Mouse (Mus musculus) retina, postnatal 7 days (tissue): ENCODE measurements around the gene Methig1.
"Not testable (repeated sequence)": the region's sequence is repeated elsewhere in the genome, so short reads cannot be mapped to it uniquely, and the experiment has no call there.

Experiments
- DNase-seq: peaks from one replicate; pipeline ENCODE4 v3.0.0-alpha.2; 2012; ENCODE audit warnings: low read depth, low spot score

Gene Methig1

DNA sequence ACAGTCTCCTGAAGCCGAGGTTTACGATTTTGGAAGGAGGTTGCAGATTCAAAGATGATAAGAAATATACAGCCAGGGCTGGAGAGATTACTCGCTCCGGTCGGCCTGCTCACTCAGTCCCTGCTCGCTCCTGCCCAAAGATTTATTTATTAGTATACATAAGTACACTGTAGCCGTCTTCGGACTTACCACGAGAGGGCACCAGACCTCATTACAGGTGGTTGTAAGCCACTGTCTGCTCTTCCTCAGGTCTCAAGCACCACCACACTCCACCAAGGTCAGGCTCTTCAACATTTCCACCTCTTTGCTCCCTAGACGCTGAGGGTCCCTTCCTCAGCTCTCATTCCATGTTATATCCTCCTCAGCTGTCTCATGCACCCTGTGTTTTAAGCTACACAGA is 15.1 kb upstream of the Methig1 start:
- DNase-seq = not testable (repeated sequence)

DNA sequence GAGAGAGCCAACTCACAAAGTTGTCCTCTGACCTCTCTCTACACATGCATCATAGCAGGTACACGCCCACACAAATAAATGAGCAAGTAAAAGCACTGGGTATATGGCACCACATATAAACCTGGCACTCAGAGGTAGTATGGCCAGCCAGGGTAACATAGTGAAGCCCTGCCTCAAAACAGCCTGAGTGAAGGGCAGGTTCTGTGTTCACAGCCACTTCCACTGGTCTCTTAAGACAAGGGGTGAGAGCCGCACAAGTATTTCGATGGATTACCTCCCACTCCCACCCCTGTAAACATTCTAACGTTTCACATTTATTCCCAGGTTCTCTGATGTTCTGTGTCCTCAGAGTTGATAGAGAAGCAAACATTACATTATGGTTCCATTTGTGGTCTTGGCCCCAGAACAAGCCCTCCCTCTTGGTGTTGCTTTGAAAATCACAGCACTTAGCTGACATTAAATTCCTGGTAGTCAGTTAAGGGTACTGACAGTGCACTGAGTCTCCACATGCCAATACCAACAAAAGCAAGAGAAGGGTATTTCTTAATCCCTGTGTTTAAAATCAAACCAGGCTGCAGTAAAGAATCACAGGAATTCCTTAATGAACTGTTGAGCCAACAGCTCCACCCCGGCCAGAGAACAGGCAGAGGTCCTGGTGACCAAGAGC is 11.5 kb upstream of the Methig1 start:
- DNase-seq = not testable (repeated sequence)

DNA sequence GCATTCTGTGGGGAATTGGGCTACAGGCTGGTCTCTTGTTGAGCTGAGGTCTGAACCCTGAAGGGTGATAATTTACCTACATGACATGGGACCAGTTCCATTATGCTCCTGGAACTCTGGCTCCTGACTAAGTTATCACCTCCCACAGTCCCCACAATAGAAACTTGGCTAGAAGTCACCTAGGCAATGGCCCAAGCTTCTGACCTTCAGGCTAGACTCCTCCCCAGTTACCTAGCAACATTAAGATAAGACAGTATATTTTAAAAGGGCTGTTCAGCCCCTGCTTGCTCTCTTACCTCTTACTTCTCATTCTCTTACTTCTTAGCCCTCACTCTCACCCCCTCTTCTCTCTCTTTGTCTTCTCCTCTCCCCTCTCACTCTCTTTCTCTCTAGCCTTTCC is 7.5 kb upstream of the Methig1 start:
- no peak for DNase-seq

DNA sequence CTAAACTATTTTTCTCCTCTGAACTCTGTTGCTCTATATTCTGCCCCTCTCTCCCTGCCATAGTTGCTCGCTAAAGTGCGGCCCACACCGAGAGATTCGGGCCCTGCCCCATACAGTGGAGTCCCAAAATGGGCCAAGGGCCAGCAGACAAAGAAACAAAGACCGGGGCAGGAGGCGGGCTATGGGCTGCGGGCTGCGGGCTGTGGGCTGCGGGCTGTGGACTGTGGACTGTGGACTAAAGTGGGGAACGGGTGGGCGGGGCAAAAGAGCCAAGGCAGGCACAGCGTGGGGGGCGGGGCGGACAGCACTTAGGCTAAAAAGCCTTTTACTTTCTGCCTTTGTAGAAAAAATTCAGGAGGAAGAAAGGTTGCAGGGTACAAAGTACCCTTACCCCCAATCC is 6.2 kb upstream of the Methig1 start:
- DNase-seq = no peak

DNA sequence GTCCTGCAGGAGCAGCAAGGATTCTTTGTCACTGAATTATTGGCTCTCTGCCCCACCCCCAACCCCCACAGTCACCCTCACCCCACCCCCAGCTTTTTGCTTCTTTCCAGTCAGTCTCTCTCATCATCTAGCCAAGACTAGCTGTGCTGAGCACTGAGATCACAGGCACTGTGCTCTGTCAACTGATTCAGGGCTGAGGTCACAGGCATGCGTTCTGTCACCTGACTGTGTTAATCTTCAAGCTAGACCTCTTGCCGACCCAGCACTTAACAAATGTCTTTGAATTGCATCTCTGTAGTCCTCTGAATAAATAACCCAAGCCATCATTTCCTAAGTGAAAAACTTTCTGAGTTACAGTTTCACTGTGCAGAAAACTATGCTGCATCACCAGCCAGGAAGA is 3.5 kb upstream of the Methig1 start:
- no peak for DNase-seq

DNA sequence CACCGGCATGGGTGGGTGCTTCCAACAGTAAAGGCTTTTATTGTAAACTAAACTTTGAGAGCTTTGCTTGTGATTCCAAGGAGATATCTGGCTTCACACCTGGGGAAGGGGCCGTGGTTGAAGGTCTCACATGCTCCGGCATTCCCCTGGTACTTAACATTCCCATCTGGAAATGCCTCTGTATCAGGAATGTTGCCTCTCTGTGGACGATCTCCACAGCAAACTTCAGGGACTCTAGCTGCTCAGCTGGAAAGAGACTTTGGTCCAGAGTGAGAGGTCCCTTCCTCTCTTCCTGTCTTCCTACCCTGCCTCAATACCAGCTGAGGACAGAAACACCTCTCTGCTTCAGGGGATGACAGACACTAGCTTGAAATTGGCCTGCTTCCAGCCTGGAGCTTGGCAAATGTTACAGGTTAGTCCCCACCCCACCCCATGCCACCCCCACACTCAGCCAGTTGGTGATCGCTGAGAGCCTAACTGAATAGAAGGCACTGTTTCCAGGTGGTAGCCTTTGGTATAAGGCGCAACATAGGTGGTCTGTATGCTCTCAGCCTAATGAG is 1.4 kb upstream of the Methig1 start:
- no peak for DNase-seq

DNA sequence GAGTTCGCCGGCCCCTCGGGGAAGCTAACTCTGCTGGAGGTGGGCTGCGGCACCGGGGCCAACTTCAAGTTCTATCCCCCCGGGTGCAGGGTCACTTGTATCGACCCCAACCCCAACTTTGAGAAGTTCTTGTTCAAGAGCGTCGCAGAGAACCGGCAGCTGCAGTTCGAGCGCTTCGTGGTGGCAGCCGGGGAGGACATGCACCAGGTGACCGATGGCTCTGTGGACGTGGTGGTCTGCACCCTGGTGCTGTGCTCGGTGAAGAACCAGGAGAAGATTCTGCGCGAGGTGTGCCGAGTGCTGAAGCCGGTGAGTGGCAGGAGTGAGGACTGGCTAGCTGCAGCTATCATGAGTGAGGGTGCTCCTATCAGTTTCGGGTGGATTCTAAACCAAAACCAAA is 450 bp downstream of the Methig1 start:
- not testable (repeated sequence) for DNase-seq

DNA sequence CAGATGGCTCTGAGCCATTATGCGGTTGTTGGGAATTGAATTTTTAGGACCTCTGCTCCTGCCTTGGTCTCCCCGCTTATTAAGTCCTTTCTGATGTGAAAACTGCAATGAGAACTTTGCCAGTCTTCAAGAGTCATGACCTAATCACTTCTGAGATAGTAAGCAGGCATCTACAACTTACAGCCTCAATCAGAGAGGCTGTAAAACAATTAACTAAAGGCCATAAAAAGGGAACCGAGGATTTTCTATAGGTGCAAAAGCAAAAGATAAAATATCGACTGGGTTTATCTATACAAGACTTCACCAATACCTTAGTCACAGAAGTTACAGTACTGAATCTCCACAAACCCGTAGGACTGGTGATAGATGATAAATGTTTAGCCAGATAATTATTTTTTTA is 2.9 kb downstream of the Methig1 start:
- DNase-seq = no peak

DNA sequence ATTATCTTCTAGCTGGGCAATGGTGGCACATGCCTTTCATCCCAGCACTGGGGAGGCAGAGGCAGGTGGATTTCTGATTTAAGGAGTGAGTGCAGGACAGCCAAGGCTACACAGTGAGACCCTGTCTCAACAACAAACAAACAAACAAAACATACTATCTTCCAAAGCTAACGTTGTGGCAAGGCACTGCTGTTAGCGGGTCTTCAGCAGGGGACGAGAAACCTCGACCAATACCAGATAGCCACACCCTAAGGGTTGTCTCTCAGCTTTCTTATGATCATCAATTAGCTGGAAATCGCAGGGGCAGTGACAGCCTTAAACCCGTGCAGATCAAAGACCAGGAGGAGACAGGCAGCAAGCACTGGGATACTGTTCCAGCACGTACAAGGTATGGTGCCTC is 11.3 kb downstream of the Methig1 start, which contains the start of gene Higd1c:
TSS of gene Higd1c (plus strand) at position 301 of the 400 bp plus-strand sequence.
- DNase-seq = no peak

DNA sequence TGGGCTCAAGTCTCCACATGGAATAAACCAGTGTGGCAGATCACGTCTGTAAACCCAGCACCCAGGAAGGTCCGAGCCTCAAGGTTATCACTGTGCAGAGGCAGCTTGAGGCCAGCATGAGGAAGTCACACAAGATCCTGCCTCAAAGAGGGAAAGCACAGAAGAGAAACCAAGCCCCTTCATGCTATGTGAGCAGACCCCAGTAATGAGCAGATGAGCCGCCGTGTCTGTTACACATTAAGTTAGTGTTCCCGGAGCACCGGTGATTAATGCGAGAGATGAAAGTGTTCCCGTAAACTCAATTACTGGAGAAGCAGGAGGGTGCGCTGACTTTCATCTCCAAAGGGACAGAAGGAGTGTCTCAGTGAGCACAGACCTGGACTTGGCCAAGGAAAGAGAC is 13.0 kb downstream of the Methig1 start:
- DNase-seq = not testable (repeated sequence)

DNA sequence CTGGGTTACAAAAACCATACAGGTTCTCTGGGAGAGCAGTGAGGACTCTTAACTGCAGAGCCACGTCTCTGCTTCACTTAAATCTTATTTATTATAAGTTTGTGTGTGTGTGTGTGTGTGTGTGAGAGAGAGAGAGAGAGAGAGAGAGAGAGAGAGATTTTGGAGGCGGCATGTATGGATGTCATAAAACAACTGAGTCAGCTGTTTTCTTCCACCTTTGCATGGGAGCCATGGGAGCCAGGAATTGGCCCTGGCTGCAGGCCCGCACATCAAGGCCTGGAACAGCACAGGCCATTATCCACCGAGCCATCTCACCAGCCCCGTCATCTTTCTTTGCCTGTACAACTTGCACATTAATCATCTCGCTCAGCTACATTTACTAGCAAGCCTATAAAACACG is 14.2 kb downstream of the Methig1 start:
- DNase-seq = no peak

DNA sequence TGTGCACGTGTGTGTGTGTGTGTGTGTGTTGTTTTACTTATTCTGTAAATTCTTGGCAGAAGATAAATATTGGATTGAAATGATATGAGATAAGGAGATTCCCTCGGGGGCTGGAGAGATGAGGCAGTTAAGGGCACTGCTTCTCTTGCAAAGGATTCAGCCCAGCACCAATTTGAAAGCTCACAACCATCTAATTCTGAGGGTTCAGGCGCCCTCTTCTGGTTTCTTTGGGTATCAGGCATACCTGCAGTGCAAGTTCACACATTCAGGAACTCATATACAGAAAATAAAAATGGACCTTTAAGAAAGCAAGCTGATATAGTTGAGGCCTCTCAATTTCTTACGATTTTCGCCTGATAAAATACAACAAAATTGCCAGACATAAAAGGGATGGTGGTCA is 22.1 kb downstream of the Methig1 start:
- peak; percentile 45 for DNase-seq

DNA sequence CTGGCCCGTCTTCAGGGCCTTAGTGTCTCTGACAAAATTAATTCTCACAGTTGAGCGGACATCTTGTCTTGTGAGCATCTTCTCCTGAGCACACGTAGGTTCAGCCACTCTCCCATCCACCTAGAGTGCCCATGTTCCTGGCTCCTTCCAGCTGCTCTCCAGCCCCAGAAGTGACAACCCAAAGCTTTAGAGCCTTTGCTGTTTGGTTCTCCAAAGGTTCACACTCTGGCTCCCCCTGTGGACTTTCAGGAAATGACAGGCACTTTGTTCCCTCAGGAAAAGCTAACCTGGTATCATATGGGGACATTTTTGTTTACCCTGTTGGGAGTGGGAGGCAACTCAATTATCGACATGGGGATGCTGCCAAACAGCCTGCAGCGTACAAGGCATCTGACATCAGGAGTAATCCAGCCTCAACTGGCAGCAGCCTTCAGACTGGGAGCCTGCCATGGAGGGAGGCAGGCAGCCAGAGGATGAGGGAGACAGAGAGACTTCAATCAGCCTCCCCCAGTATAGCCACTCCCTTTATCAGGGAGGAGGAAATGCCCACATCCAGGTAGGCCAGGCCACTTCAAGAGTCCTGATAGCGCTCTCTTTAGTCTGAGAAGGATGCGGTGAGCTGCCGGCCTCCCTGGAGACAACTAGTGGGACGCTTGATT is 25.0 kb downstream of the Methig1 start:
- DNase-seq = not testable (repeated sequence)

DNA sequence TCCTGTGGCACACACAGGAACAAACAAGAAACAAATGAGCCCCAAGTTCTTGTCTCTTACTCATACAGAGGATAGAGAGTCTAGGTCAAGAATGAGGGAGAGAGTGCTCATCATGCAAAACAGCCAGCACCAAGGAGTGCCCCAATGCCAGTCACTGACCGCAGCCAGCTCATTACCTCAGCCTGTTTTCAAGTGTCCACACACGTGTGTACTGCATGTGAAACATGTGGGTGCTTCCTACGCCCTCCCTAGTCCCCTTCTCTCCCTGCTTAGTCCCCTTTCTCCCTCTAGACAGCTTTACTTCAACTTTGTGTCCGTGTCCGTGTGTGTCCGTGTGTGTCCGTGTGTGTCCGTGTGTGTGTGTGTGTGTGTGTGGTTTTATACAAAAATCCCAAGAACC is 26.7 kb downstream of the Methig1 start:
- no peak for DNase-seq

DNA sequence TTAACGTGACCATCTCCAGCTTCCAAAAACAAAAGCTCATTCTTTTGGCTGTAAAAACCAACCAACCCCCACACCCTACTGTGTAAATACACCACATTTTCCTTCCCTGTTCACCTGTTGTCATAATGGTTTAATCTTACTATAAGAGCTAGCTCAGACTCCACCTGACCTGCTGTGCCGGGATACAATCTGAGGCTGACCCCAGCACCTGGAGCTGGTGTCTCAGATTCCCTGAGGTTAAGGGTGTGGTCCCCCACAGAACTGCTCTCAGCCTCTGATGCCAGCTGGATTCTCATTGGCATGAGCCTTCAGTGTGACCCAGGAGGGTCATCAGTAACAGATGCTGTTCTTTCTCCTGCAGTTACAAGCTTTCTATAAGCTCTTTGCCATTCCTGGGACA is 27.2 kb downstream of the Methig1 start:
- no peak for DNase-seq

DNA sequence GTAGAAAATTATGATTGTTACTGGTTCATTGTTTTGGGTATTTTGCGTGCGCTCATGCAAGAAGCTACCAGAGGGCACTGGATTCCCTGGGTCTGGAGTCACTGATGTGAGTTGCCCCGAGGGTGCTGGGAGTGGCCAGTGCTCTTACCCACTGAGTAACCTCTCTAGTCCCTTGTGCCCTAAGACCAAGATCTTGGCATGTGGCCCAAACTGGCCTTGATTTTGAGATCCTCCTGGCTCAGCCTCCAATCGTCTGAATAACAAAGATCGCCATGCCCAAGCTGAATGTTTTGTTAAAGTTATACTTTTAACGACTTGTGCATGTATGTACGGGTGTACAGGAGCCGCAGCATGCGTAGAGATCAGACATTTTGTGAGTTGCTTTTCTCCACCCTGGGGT is 32.8 kb downstream of the Methig1 start:
- no peak for DNase-seq

DNA sequence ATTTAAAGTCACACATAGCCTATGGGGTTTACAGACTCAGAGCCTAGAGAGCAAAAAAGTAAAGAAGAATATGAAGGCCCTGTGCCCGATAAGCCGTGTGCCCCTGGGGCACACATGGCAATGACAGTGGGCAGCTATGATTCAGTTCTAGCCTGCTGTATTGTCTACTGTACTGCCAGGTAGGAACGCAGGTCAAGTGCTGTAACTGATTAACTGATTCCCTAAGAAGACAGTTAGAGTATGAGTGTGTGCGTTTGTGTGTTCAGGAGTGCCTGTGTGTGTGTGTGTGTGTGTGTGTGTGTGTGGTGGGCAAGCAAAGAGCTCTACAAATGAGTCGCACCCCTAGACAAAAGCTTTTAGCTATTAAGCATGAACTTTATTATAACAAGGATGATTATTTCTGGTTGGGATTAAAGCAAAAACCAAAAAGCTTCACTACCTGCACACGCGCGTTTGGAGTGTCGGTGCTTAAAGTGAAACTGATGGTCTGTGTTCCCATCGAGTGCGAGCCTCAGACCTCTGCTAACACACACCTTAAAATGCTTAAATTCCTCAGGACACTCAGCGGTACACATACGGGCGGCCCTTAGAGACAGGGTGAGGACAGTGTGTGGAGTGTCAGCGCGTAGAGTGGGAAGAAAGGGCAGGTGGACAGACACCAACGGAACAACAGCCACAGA is 34.7 kb downstream of the Methig1 start:
- DNase-seq = no peak

DNA sequence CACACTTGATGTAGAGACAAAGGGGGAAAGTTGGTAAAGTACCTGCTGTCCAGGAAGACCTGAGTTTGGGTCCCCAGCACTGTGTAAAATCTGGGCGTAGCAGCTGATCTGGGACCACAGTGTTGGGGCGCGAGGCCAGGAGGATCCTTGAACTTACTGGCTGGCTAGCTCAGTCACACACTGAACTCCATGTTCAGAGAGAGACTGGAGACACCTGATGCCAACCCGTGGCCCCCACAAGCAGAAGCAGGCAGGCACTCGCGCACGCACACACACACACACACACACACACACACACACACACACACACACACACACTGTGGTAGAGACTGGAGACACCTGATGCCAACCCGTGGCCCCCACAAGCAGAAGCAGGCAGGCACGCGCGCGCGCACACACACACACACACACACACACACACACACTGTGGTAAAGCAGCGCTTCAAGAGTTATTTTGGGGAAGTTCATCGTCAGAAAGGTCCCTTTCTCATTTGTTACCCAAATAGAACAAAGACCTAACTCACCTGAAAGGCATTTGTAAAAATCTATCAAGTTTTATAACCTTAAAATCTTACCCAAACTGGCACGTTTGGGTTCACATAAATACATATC is 35.4 kb downstream of the Methig1 start:
- DNase-seq = no peak

DNA sequence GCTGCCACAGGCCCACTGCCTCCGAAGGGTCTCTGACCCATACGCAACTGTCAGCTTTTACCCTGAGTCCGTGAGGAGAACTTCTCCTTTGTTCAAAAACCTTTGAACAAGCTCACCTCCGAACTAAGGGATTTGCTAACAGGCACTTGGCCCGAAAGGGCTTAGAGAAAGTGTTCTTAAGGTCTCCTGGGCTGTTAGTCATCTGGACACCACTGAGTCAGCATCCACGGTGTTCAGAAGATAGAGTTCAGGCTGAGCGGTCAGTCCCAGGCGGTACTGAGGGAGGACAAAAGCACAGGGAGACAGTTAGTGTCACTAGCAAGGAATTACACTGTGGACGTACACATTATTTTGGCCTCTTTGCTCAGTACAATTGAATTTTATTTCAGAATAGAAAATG is 35.9 kb downstream of the Methig1 start:
- no peak for DNase-seq

DNA sequence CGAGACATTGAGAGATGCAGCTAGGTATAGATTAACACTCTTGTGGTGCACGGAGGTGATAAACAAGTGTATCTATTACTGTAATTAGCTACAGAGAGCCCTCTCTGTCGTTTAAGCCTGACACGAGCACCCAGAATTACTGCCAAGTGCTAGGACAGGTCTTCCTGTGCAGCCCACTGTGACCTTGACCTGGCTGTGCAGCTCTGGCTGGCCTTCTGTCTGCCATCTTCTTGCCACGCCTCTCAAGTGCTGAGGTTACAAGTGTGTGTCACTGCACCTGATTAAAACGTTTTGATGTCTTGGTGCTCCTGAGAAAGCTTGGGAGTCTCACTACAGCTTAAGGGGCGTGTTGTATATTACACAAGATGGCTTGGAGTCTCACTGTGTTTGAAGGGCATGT is 38.1 kb downstream of the Methig1 start:
- DNase-seq = no peak

DNA sequence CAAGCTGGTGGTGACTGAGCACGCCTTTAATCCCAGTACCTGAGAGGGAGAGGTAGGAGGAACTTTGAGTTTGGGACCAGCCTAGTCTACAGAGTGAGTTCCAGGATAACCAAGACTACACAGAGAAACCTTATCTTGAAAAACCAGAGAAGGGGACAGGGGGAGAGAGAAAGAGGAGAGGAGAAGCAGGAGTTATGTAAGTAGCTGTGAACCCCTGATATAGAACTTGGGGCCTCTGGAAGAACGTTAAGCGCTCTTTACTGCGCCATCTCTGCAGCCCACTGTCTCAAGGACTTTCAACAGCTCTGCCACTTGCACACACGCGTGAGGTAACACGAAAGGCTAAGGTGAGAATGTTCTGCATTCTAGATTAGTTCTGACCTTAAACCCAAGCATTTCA is 38.6 kb downstream of the Methig1 start:
- DNase-seq = no peak

DNA sequence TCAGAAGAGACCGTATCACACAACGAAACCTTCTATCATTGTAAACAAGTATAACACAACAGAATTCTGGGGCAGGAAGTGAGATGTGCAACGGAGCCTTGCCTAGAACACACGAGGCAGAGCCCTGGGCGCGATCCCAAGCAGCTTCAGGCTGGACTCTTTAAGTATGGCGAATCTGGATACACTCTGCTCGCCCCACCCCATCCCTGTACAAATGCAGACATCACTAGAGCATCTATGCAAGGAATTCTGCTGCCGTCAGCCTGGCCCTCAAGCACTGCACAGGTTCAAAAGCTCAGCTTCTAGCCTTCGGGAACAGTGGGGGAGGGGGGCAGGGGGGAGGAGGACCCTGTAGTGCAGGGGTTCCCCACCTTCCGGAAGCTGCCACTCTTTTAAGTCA is 40.1 kb downstream of the Methig1 start:
- no peak for DNase-seq
